Mouse (Mus musculus): ENCODE measurements at regions not wholly inside any gene's neighbourhood (a gene's known extent, or its start where the extent isn't known, plus 50 kb on each side); places are given as distances from the start of the nearest gene placed in this dataset.

GRCm38 (mm10) chr3:53326967-53327366, 136.2 kb downstream of the Nhlrc3 start:
- H3K4me3 ChIP-seq (ENCODE audit: low read depth, low read length) = no peak overlapping the region
- no peak for TF ChIP-seq EP300 (IDR thresholded peaks at IDR 0.05; ENCODE audit: low read depth)
- TF ChIP-seq CTCF (IDR thresholded peaks at IDR 0.05; ENCODE audit: low read depth) = no peak
- WGBS = 51% methylated on average over 7 of the region's 7 CpGs
- H3K9me3 ChIP-seq (replicated peaks; ENCODE audit: control insufficient read depth, low read length) = no peaks in the 10 kb centered on the region
- H3K9ac ChIP-seq (replicated peaks; ENCODE audit: low read depth, low read length) = no peak overlapping the region
- no peak overlapping the region for H3K27ac ChIP-seq (ENCODE audit: low read depth)
- H3K36me3 ChIP-seq (replicated peaks; ENCODE audit: control insufficient read depth, insufficient read depth, low read length) = no peaks in the 10 kb centered on the region
- no peak for DNase-seq (ENCODE audit: low spot score)
- ATAC-seq (ENCODE audit: insufficient read depth, low read depth) = no peak
- H3K4me1 ChIP-seq (ENCODE audit: control insufficient read depth, insufficient read depth) = no peaks in the 10 kb centered on the region
- no peaks in the 10 kb centered on the region for H3K27me3 ChIP-seq (ENCODE audit: control insufficient read depth, insufficient read depth, low read length)
- H3K4me2 ChIP-seq (ENCODE audit: low read depth, low read length) = no peak overlapping the region

DNA sequence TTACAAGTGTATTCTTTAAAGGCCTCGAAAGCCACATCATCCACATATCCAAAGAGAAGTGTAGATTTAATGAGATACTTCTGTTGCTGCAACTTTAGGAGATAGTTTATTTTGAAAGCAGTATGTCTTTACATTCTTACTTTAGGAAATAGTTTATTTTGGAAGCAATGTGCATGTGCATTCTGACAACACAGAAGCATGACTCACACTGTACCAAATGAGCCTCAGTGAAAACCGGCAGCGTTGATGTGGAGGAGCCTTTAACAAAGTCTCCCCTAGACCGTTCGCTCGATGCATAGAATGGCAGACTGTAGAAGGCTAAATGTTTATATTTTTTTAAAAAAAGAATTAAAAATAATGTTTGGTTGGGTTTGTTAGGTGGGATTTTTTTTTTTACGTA, 138.1 kb downstream of the Nhlrc3 start:
- Histone ChIP-seq H3K4me2 (ENCODE audit: low read depth, low read length) (no peak overlapping the region), H3K4me1 (ENCODE audit: control insufficient read depth, insufficient read depth) (no peaks in the 10 kb centered on the region), H3K4me3 (ENCODE audit: low read depth, low read length) (no peak overlapping the region), H3K27me3 (ENCODE audit: control insufficient read depth, insufficient read depth, low read length) (no peaks in the 10 kb centered on the region), H3K36me3 (replicated peaks; ENCODE audit: control insufficient read depth, insufficient read depth, low read length) (no peaks in the 10 kb centered on the region), H3K9me3 (replicated peaks; ENCODE audit: control insufficient read depth, low read length) (no peaks in the 10 kb centered on the region), H3K9ac (replicated peaks; ENCODE audit: low read depth, low read length) (no peak overlapping the region), H3K27ac (ENCODE audit: low read depth) (no peak overlapping the region)
- DNase-seq (ENCODE audit: low spot score) = no peak
- no peak for ATAC-seq (ENCODE audit: insufficient read depth, low read depth)
- 95% methylated on average over 7 of the region's 7 CpGs for WGBS
- no peak for TF ChIP-seq EP300 (IDR thresholded peaks at IDR 0.05; ENCODE audit: low read depth)
- no peak for TF ChIP-seq CTCF (IDR thresholded peaks at IDR 0.05; ENCODE audit: low read depth)

DNA sequence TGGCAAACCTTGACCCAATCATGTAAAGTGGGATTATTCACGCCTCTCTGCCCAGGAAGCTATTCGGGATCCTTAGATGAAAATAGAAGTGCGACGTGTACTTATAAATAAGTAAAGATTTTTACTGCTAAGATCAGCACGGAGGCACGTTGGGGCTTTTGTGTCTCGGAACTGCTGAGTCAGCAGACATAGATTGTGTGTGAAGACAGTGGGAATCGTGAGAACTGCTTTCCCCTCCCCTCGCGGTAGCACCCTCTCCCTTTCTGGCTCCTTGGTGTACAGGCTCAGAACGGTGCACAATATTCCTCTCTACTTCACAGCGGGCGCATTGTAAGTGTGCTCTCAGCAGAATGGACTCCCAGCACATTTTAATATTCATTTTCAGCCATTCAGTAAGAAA, 138.7 kb downstream of the Nhlrc3 start:
- H3K27ac ChIP-seq (ENCODE audit: low read depth) = no peak overlapping the region
- no peaks in the 10 kb centered on the region for H3K36me3 ChIP-seq (replicated peaks; ENCODE audit: control insufficient read depth, insufficient read depth, low read length)
- no peak for ATAC-seq (ENCODE audit: insufficient read depth, low read depth)
- H3K4me1 ChIP-seq (ENCODE audit: control insufficient read depth, insufficient read depth) = no peaks in the 10 kb centered on the region
- H3K4me3 ChIP-seq (ENCODE audit: low read depth, low read length) = no peak overlapping the region
- WGBS = 69% methylated on average over 13 of the region's 13 CpGs
- H3K9me3 ChIP-seq (replicated peaks; ENCODE audit: control insufficient read depth, low read length) = no peaks in the 10 kb centered on the region
- H3K27me3 ChIP-seq (ENCODE audit: control insufficient read depth, insufficient read depth, low read length) = no peaks in the 10 kb centered on the region
- no peak overlapping the region for H3K4me2 ChIP-seq (ENCODE audit: low read depth, low read length)
- no peak for DNase-seq (ENCODE audit: low spot score)
- H3K9ac ChIP-seq (replicated peaks; ENCODE audit: low read depth, low read length) = no peak overlapping the region
- TF ChIP-seq EP300 (IDR thresholded peaks at IDR 0.05; ENCODE audit: low read depth) (no peak), CTCF (IDR thresholded peaks at IDR 0.05; ENCODE audit: low read depth) (no peak)

GRCm38 (mm10) chr3:53315449-53315848, 147.7 kb downstream of the Nhlrc3 start:
- no peak for TF ChIP-seq CTCF (IDR thresholded peaks at IDR 0.05; ENCODE audit: low read depth)
- TF ChIP-seq EP300 (IDR thresholded peaks at IDR 0.05; ENCODE audit: low read depth) = no peak
- H3K4me2 ChIP-seq (ENCODE audit: low read depth, low read length) = no peak overlapping the region
- no peak overlapping the region for H3K4me3 ChIP-seq (ENCODE audit: low read depth, low read length)
- H3K27ac ChIP-seq (ENCODE audit: low read depth) = no peak overlapping the region
- DNase-seq (ENCODE audit: low spot score) = no peak
- no peaks in the 10 kb centered on the region for H3K4me1 ChIP-seq (ENCODE audit: control insufficient read depth, insufficient read depth)
- H3K36me3 ChIP-seq (replicated peaks; ENCODE audit: control insufficient read depth, insufficient read depth, low read length) = no peaks in the 10 kb centered on the region
- ATAC-seq (ENCODE audit: insufficient read depth, low read depth) = no peak
- H3K27me3 ChIP-seq (ENCODE audit: control insufficient read depth, insufficient read depth, low read length) = no peaks in the 10 kb centered on the region
- WGBS = 60% methylated on average over 2 of the region's 2 CpGs
- H3K9ac ChIP-seq (replicated peaks; ENCODE audit: low read depth, low read length) = no peak overlapping the region
- no peaks in the 10 kb centered on the region for H3K9me3 ChIP-seq (replicated peaks; ENCODE audit: control insufficient read depth, low read length)
